Mouse (Mus musculus) kidney, adult 18-20 months (tissue): Measurements from ENCODE around the gene Trio.

Experiments
- DNase-seq: peaks from one replicate; pipeline ENCODE4 v3.0.0; 2021

Trio gene

GRCm38 (mm10) chr15:27943486-27944195 lies 82.0 kb downstream of the Trio start:
- no peak for DNase-seq

GRCm38 (mm10) chr15:27942148-27942847 lies 83.3 kb downstream of the Trio start:
- no peak for DNase-seq

GRCm38 (mm10) chr15:27941441-27941840 lies 84.2 kb downstream of the Trio start:
- DNase-seq: no peak

- DNase-seq: no peak
These were observed 84.6 kb downstream of the Trio start for GRCm38 (mm10) chr15:27941020-27941419.

- no peak for DNase-seq
These were observed 85.6 kb downstream of the Trio start for GRCm38 (mm10) chr15:27940032-27940431.

- no peak for DNase-seq
These were observed 86.8 kb downstream of the Trio start for GRCm38 (mm10) chr15:27938886-27939285.

GRCm38 (mm10) chr15:27937861-27938833 lies 87.5 kb downstream of the Trio start:
- DNase-seq: no peak

- peak; percentile 49 for DNase-seq
These were observed 88.4 kb downstream of the Trio start for GRCm38 (mm10) chr15:27937003-27937860.

- no peak for DNase-seq
These were observed 89.6 kb downstream of the Trio start for GRCm38 (mm10) chr15:27935772-27936746.

- no peak for DNase-seq
These were observed 92.4 kb downstream of the Trio start for GRCm38 (mm10) chr15:27933270-27933669.

- no peak for DNase-seq
These were observed 93.8 kb downstream of the Trio start for GRCm38 (mm10) chr15:27931891-27932290.

GRCm38 (mm10) chr15:27931459-27931858 lies 94.2 kb downstream of the Trio start:
- DNase-seq: no peak

- no peak for DNase-seq
These were observed 98.0 kb downstream of the Trio start for GRCm38 (mm10) chr15:27927614-27928013.

GRCm38 (mm10) chr15:27926941-27927340 lies 98.7 kb downstream of the Trio start:
- no peak for DNase-seq

- DNase-seq: no peak
These were observed 99.2 kb downstream of the Trio start for GRCm38 (mm10) chr15:27926450-27926849.

- no peak for DNase-seq
These were observed 99.8 kb downstream of the Trio start for GRCm38 (mm10) chr15:27925865-27926264.

- DNase-seq: no peak
These were observed 100.5 kb downstream of the Trio start for GRCm38 (mm10) chr15:27925004-27925635.

- no peak for DNase-seq
These were observed 101.7 kb downstream of the Trio start for GRCm38 (mm10) chr15:27923987-27924341.

GRCm38 (mm10) chr15:27923280-27923986 lies 102.2 kb downstream of the Trio start:
- DNase-seq: peak; percentile 79

GRCm38 (mm10) chr15:27920751-27921150 lies 104.9 kb downstream of the Trio start:
- no peak for DNase-seq
